Mouse (Mus musculus): Measurements from ENCODE around the gene Cadm1.

GRCm38 (mm10) chr9:47831412-47831811 is 301.4 kb downstream of the Cadm1 start:
- TF ChIP-seq POLR2A (IDR thresholded peaks at IDR 0.05; ENCODE audit: insufficient read length, low read depth) (no peak), SRF (IDR thresholded peaks at IDR 0.05; ENCODE audit: control insufficient read depth, insufficient read length, low read depth) (no peak), USF1 (IDR thresholded peaks at IDR 0.05; ENCODE audit: low read depth) (no peak), POLR2AphosphoS2 (IDR thresholded peaks at IDR 0.05; ENCODE audit: insufficient read length, low read depth) (no peak), MYOD1 (IDR thresholded peaks at IDR 0.05; ENCODE audit: control insufficient read depth in 1 of 3, insufficient read length in 2 of 3, low read depth in 2 of 3) (no peak), TCF12 (IDR thresholded peaks at IDR 0.05; ENCODE audit: insufficient read depth, poor library complexity, severe bottlenecking) (no peak), E2F4 (IDR thresholded peaks at IDR 0.05; ENCODE audit: insufficient read depth) (no peak), MAX (IDR thresholded peaks at IDR 0.05; ENCODE audit: low read depth) (no peak), CEBPB (IDR thresholded peaks at IDR 0.05; ENCODE audit: insufficient read depth, poor library complexity, severe bottlenecking) (no peak), MYOG (IDR thresholded peaks at IDR 0.05; ENCODE audit: control insufficient read depth in 1 of 3, insufficient read depth in 1 of 3, insufficient read length in 2 of 3, low read depth in 2 of 3) (no peak), TCF3 (IDR thresholded peaks at IDR 0.05; ENCODE audit: insufficient read length, low read depth) (no peak)
